10 mouse cellular contexts compared by ENCODE assay signal in genomic region chr10:127075080-127075479, GRCm38 (mm10). TPM values are rescaled to one million over a fixed set of nuclear protein-coding genes. Genes with fewer than 3 reads are reported as not detected.
DNase-seq lines count a peak whose midpoint lies in the region; ATAC-seq and TF ChIP-seq lines count a peak whose summit lies in the region.
"Had no signal": no experiment of that assay in that cellular context is flagged by ENCODE, and none has a peak within 500 bp of the region (broad histone marks: within the 10 kb centered on the region; RNA-seq: fewer than 3 reads in every experiment).

Gene Agap2 (plus strand): TSS chr10:127075284.

- 67% methylated on average over 9 of the region's 9 CpGs for WGBS in forebrain, postnatal 0 days
- WGBS in forebrain, embryonic 15.5 days: 69% methylated on average over 9 of the region's 9 CpGs
- 77% methylated on average over 9 of the region's 9 CpGs for whole genome bisulfite sequencing in liver, adult 2 months
- 61% methylated on average over 9 of the region's 9 CpGs for WGBS in forebrain, embryonic 16.5 days

- no peak for ATAC-seq in forebrain, postnatal 0 days
- ATAC-seq in forebrain, embryonic 15.5 days (replicated peaks): no peak
- ATAC-seq in neutrophil, adult 5-6 weeks (ENCODE audit: extremely low read depth, insufficient number of reproducible peaks, low FRiP score, poor library complexity, severe bottlenecking): peak; percentile 82
- ATAC-seq in forebrain, embryonic 16.5 days: no peak

- 0 out of 2 replicates have a peak, but pooled peaks cover 8% of the 10 kb centered on the region for H3K4me1 ChIP-seq in forebrain, postnatal 0 days (ENCODE audit: insufficient read depth)
- peaks cover 26% of the 10 kb centered on the region for H3K4me1 ChIP-seq in forebrain, embryonic 15.5 days
- peaks cover 9 to 27% of the 10 kb centered on the region in 2 experiments; a peak in 3 of 4 replicates for H3K4me1 ChIP-seq in CH12.LX (ENCODE audit: control insufficient read depth in 1 of 2, insufficient read depth in 2 of 2)
- H3K4me1 ChIP-seq in liver, adult 2 months (ENCODE audit: control insufficient read depth, insufficient read depth, low read length): peaks cover 13% of the 10 kb centered on the region; the same call in 1 of the 2 replicates
- H3K4me1 ChIP-seq in forebrain, embryonic 16.5 days (replicated peaks; ENCODE audit: control insufficient read depth, insufficient read depth, low read length): peaks cover 24% of the 10 kb centered on the region

- peak; percentile 76 for TF ChIP-seq POLR2A in CH12.LX (IDR thresholded peaks at IDR 0.05; ENCODE audit: low read depth, low read length)
- TF ChIP-seq POLR2A in liver, adult 2 months (IDR thresholded peaks at IDR 0.05; ENCODE audit: extremely low read depth, insufficient read depth, low read length): no peak

- H3K4me2 ChIP-seq in forebrain, postnatal 0 days (ENCODE audit: low read depth): 0 out of 2 replicates have a peak within 1 kb of the TSS, but pooled peaks have one; percentile 10
- H3K4me2 ChIP-seq in forebrain, embryonic 15.5 days (replicated peaks): no peak within 1 kb of the TSS
- peak within 1 kb of the TSS; percentile 59 for H3K4me2 ChIP-seq in CH12.LX (ENCODE audit: insufficient read depth, low read depth, poor library complexity, severe bottlenecking)
- H3K4me2 ChIP-seq in forebrain, embryonic 16.5 days (ENCODE audit: low read length): no peak within 1 kb of the TSS
- H3K4me2 ChIP-seq: limb, embryonic 15.5 days had no signal

- H3K36me3 ChIP-seq in forebrain, postnatal 0 days (ENCODE audit: insufficient read depth): no peaks in the 10 kb centered on the region
- no peaks in the 10 kb centered on the region for H3K36me3 ChIP-seq in forebrain, embryonic 15.5 days
- H3K36me3 ChIP-seq in CH12.LX (replicated peaks in 1 of 2; ENCODE audit: control insufficient read depth in 1 of 2, insufficient read depth in 1 of 2, low read length in 1 of 2): peaks cover 7 to 25% of the 10 kb centered on the region in 2 experiments
- H3K36me3 ChIP-seq in liver, adult 2 months (ENCODE audit: control insufficient read depth, insufficient read depth, low read length): no peaks in the 10 kb centered on the region
- H3K36me3 ChIP-seq in forebrain, embryonic 16.5 days (ENCODE audit: control insufficient read depth, insufficient read depth): no peaks in the 10 kb centered on the region
- H3K36me3 ChIP-seq: embryonic facial prominence, embryonic 10.5 days; limb, embryonic 15.5 days had no signal

- DNase-seq in forebrain, postnatal 0 days: no peak
- DNase-seq in CH12.LX (ENCODE audit: extremely low read depth): peak; percentile 90
- DNase-seq in liver, adult 2 months (ENCODE audit: extremely low read depth, low read depth, low spot score): no peak
- no peak for DNase-seq in Muller cell, postnatal 12 days (ENCODE audit: inconsistent ontology term)
- DNase-seq in embryo, embryonic 11 days: no peak

- dilution Hi-C loops in CH12.LX (cut with MboI; ENCODE audit: extremely low pct_ligation_motif_present, extremely low pct_unique_long_range_greater_than_20kb, low sequenced_read_pairs): no loop called here

- H3K79me2 ChIP-seq in CH12.LX (replicated peaks; ENCODE audit: control insufficient read depth, extremely low read depth, insufficient read depth, poor library complexity, severe bottlenecking): peaks cover 9% of the 10 kb centered on the region
- H3K79me2 ChIP-seq in liver, adult 2 months (ENCODE audit: control insufficient read depth, insufficient read depth, low read length): no peaks in the 10 kb centered on the region; the same call in 1 of the 2 replicates

- no peak for TF ChIP-seq CTCF in forebrain, postnatal 0 days (IDR thresholded peaks at IDR 0.05; ENCODE audit: low read depth)
- peak in 1 of 2 experiments; percentile 76; a peak in 2 of 4 replicates for TF ChIP-seq CTCF in CH12.LX (conservative IDR thresholded peaks at IDR 0.05 in 1 of 2, IDR thresholded peaks at IDR 0.05 in 1 of 2; ENCODE audit: low read depth in 2 of 2, low read length in 2 of 2)
- TF ChIP-seq CTCF in liver, adult 2 months (IDR thresholded peaks at IDR 0.05; ENCODE audit: low read depth, low read length): peak; percentile 17; the same call in 1 of the 2 replicates

- H3K9me3 ChIP-seq in forebrain, postnatal 0 days (ENCODE audit: low read length): no peaks in the 10 kb centered on the region
- no peaks in the 10 kb centered on the region for H3K9me3 ChIP-seq in forebrain, embryonic 15.5 days
- H3K9me3 ChIP-seq in CH12.LX (replicated peaks; ENCODE audit: low read length): no peaks in the 10 kb centered on the region
- H3K9me3 ChIP-seq in forebrain, embryonic 16.5 days (ENCODE audit: control insufficient read depth, low read length): no peaks in the 10 kb centered on the region
- H3K9me3 ChIP-seq: embryonic facial prominence, embryonic 10.5 days; limb, embryonic 15.5 days had no signal

- TF ChIP-seq RAD21 in CH12.LX (IDR thresholded peaks at IDR 0.05; ENCODE audit: low read depth, low read length): peak; percentile 34

- no peak for TF ChIP-seq EP300 in CH12.LX (IDR thresholded peaks at IDR 0.05; ENCODE audit: low read length)

- H3K4me3 ChIP-seq in forebrain, postnatal 0 days (ENCODE audit: low read depth, low read length): no peak within 1 kb of the TSS
- no peak within 1 kb of the TSS for H3K4me3 ChIP-seq in forebrain, embryonic 15.5 days
- peak within 1 kb of the TSS; percentile 68 to 88 (median 77) for H3K4me3 ChIP-seq in CH12.LX (replicated peaks in 1 of 3; ENCODE audit: low read depth in 2 of 3, low read length in 2 of 3, poor library complexity in 1 of 3)
- no peak within 1 kb of the TSS; the same call in 1 of the 2 replicates for H3K4me3 ChIP-seq in liver, adult 2 months (ENCODE audit: insufficient read depth, low read depth, low read length)
- no peak within 1 kb of the TSS for H3K4me3 ChIP-seq in forebrain, embryonic 16.5 days (replicated peaks; ENCODE audit: low read length)
- H3K4me3 ChIP-seq: embryonic facial prominence, embryonic 10.5 days; limb, embryonic 15.5 days had no signal

- no peaks in the 10 kb centered on the region for H3K27me3 ChIP-seq in forebrain, postnatal 0 days (ENCODE audit: insufficient read depth, low read length)
- H3K27me3 ChIP-seq in forebrain, embryonic 15.5 days: peaks cover 4% of the 10 kb centered on the region
- H3K27me3 ChIP-seq in CH12.LX (replicated peaks): no peaks in the 10 kb centered on the region
- H3K27me3 ChIP-seq in liver, adult 2 months (ENCODE audit: control insufficient read depth, insufficient read depth, low read length): no peaks in the 10 kb centered on the region
- H3K27me3 ChIP-seq in forebrain, embryonic 16.5 days (replicated peaks; ENCODE audit: control insufficient read depth, insufficient read depth, low read length): peaks cover 1% of the 10 kb centered on the region

- 0 out of 2 replicates have a peak within 1 kb of the TSS, but pooled peaks have one; percentile 4 for H3K27ac ChIP-seq in forebrain, postnatal 0 days (ENCODE audit: low read depth, low read length)
- H3K27ac ChIP-seq in forebrain, embryonic 15.5 days (replicated peaks): no peak within 1 kb of the TSS
- H3K27ac ChIP-seq in CH12.LX (ENCODE audit: insufficient read depth, low read depth): peak within 1 kb of the TSS; percentile 25; the same call in 1 of the 2 replicates
- H3K27ac ChIP-seq in liver, adult 2 months (replicated peaks; ENCODE audit: insufficient read depth, low read depth, low read length): no peak within 1 kb of the TSS
- H3K27ac ChIP-seq in forebrain, embryonic 16.5 days (ENCODE audit: low read length): no peak within 1 kb of the TSS
- H3K27ac ChIP-seq: embryonic facial prominence, embryonic 10.5 days; limb, embryonic 15.5 days had no signal

- no peak within 1 kb of the TSS for H3K9ac ChIP-seq in forebrain, postnatal 0 days
- no peak within 1 kb of the TSS for H3K9ac ChIP-seq in forebrain, embryonic 15.5 days (replicated peaks)
- peak within 1 kb of the TSS; percentile 59 for H3K9ac ChIP-seq in CH12.LX (ENCODE audit: insufficient read depth, low read depth)
- H3K9ac ChIP-seq in liver, adult 2 months (ENCODE audit: low read depth, low read length): no peak within 1 kb of the TSS
- no peak within 1 kb of the TSS for H3K9ac ChIP-seq in forebrain, embryonic 16.5 days (replicated peaks; ENCODE audit: low read depth, low read length)
- H3K9ac ChIP-seq: limb, embryonic 15.5 days had no signal

- in situ Hi-C loops in CH12.LX (cut with MboI; ENCODE audit: low pct_ligation_motif_present, low pct_unique_long_range_greater_than_20kb, low sequenced_read_pairs): no loop called here

TF ChIP-seq in CH12.LX, 34 proteins besides CTCF, POLR2A, EP300 and RAD21 (continues in another document):
- TF ChIP-seq ZC3H11A (IDR thresholded peaks at IDR 0.05; ENCODE audit: low read depth, low read length) (no peak), ELF1 (IDR thresholded peaks at IDR 0.05; ENCODE audit: low read depth, low read length) (peak; percentile 88), JUN (IDR thresholded peaks at IDR 0.05; ENCODE audit: insufficient read depth, low read depth, low read length) (no peak), MAX (IDR thresholded peaks at IDR 0.05; ENCODE audit: low read length) (no peak; the same call in 1 of the 2 replicates), PAX5 (IDR thresholded peaks at IDR 0.05; ENCODE audit: low read length) (no peak), NRF1 (IDR thresholded peaks at IDR 0.05; ENCODE audit: low read depth, low read length) (no peak), BHLHE40 (IDR thresholded peaks at IDR 0.05; ENCODE audit: low read depth, low read length) (no peak), RCOR1 (conservative IDR thresholded peaks at IDR 0.05; ENCODE audit: low read depth, low read length) (peak; percentile 49; the same call in 1 of the 2 replicates), MAFK (IDR thresholded peaks at IDR 0.05; ENCODE audit: insufficient replicate concordance, low read length) (no peak), TCF12 (IDR thresholded peaks at IDR 0.05; ENCODE audit: low read depth, low read length) (peak; percentile 52; the same call in 1 of the 2 replicates), IRF4 (IDR thresholded peaks at IDR 0.05; ENCODE audit: low read depth, low read length) (no peak), SMC3 (IDR thresholded peaks at IDR 0.05; ENCODE audit: low read depth, low read length) (peak; percentile 54), GABPA (IDR thresholded peaks at IDR 0.05; ENCODE audit: insufficient replicate concordance, low read depth, low read length) (no peak), SIN3A (IDR thresholded peaks at IDR 0.05; ENCODE audit: low read length) (peak; percentile 73; the same call in 1 of the 2 replicates)

RNA-seq across cellular contexts. Expression of gene Agap2, which starts in this region (rescaled TPM):
- total RNA-seq in forebrain, postnatal 0 days (2014; rRNA removed): 220 and 258 TPM in 2 replicates
- 3.5 and 4.6 TPM in 2 replicates for polyA plus RNA-seq in forebrain, postnatal 0 days (2015; fragmentation: Nextera tagmentation; extraction: Ambion mirVana)
- polyA plus RNA-seq in forebrain, embryonic 15.5 days (2015; fragmentation: Nextera tagmentation; extraction: Ambion mirVana): 2.9 and 3.0 TPM in 2 replicates
- total RNA-seq in CH12.LX (2012; rRNA removed) (43.5 and 46.0 TPM in 2 replicates), CH12.LX (2014; rRNA removed) (24.8 and 27.8 TPM in 2 replicates)
- polyA plus RNA-seq in CH12.LX (2012; ENCODE audit: insufficient read length, low read depth): 26.1 and 27.8 TPM in 2 replicates
- total RNA-seq in liver, adult 2 months (2014; rRNA removed): 0.28 and 0.81 TPM in 2 replicates
- polyA plus RNA-seq in liver, adult 2 months (2012; rRNA removed): 0.44 and 0.55 TPM in 2 replicates
- total RNA-seq in neutrophil, adult 5-6 weeks (2017): 54.4 and 60.8 TPM in 2 replicates
- 2.2 and 4.7 TPM in 2 replicates for polyA plus RNA-seq in forebrain, embryonic 16.5 days (2015; fragmentation: Nextera tagmentation; extraction: Ambion mirVana)

Comparison
In these comparisons a context has a peak if more than half of its experiments do, and no peak if none do; other contexts are left out.
1. RNA of gene Agap2 (total RNA-seq): 220 to 258 TPM in forebrain, postnatal 0 days, 54.4 to 60.8 TPM in neutrophil, adult 5-6 weeks and 24.8 to 46.0 TPM in CH12.LX; 0.28 to 0.81 TPM in liver, adult 2 months; every median in the first group is over 10 times any median in the second.
2. H3K27ac ChIP-seq: peak in forebrain, postnatal 0 days (single experiment) and CH12.LX (single experiment); none in forebrain, embryonic 15.5 days (single experiment), liver, adult 2 months (single experiment) and forebrain, embryonic 16.5 days (single experiment).
3. H3K4me2 ChIP-seq: peak in forebrain, postnatal 0 days (single experiment) and CH12.LX (single experiment); none in forebrain, embryonic 15.5 days (single experiment) and forebrain, embryonic 16.5 days (single experiment).
4. H3K4me3 ChIP-seq: peak in CH12.LX (3 of 3); none in forebrain, postnatal 0 days (single experiment), forebrain, embryonic 15.5 days (single experiment), liver, adult 2 months (single experiment) and forebrain, embryonic 16.5 days (single experiment).